Mouse (Mus musculus): Measurements from ENCODE around the gene Radil.

The Radil gene

DNA sequence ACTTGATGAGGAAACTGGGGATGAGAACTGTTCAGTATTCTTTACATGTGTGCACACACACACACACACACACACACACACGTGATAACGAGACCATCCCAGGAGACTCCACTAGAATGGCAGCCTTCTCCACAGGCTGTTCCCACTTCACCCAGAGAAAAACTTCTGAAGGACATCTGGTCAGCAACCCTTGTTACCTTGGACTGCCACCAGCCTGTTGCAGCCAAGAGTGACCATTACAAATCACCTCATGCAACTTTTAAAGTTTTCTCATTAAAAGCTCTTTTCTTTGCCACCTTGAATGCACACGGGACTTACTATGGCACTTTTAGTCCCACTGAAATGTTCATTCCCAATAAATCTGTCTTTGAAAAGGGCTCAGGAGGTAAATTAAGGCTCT is 13.6 kb downstream of the Radil start:
- DNase-seq, result no peak

DNA sequence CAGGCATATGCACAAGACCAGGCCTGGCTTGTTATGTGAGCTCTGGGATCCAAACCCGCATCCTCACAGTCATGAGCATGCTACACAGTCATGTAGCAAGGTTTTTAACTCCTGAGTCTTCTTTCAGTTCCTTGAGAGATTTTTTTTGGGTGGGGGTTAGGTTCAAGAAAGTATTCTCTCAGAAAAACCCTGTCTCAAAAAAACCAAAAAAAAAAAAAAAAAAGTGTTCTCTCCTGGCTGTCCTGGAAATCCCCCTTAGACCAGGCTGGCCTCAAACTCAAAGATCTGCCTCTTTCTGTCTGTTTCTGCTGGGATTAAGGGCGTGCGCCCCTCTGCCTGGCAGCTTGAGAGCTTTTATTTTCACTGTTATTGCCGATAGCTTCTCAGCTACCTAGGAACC is 15.5 kb downstream of the Radil start:
- no peak for DNase-seq

DNA sequence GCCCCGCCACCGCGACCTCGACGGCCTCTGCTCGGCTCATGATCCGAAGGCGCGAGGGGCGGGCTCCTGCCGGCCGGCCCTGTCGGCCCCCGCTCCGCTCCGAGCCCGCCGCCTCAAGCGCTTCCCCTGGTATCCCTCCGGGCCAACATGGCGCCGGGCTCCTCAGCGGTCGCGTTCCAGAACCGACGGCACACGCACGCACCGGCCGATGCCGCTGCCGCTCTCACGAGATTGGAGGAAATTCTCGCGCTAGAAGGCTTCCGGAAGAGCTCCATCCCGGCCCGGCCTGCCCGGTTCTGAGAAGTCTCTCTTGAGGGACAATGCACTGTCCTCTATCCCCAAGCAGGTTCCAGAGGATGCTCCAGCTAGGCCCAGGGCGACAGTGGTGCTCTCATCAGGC is 21.0 kb downstream of the Radil start, which contains the start of gene Papolb:
Papolb (minus strand) TSS at position 162 of the 400 bp plus-strand sequence.
- DNase-seq, result peak; percentile 37

- DNase-seq, result peak; percentile 90
Observed at GRCm38 (mm10) chr5:142524711-142525464, 26.0 kb downstream of the Radil start.

GRCm38 (mm10) chr5:142521195-142521866 is 29.6 kb downstream of the Radil start:
- no peak for DNase-seq

DNA sequence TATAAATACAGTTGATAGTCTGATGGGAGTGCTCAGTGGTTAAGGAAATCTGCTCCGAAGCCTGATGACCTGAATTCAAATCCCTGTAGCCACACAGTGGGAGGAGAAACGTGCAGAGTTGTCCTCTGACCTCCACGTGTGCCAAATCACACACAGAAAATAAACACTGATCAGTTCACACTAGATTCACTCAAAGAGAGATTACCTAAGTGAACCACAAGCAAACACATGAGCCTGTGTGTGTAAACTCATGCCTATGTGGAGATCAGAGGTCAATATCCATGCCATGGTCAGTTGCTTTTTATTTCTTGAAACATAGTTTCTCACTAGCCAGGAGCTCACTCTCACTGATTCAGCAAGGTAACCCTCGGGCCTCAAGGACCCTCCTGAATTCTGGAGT is 30.5 kb downstream of the Radil start:
- no peak for DNase-seq

GRCm38 (mm10) chr5:142518973-142519372 is 31.9 kb downstream of the Radil start:
- DNase-seq, result no peak

DNA sequence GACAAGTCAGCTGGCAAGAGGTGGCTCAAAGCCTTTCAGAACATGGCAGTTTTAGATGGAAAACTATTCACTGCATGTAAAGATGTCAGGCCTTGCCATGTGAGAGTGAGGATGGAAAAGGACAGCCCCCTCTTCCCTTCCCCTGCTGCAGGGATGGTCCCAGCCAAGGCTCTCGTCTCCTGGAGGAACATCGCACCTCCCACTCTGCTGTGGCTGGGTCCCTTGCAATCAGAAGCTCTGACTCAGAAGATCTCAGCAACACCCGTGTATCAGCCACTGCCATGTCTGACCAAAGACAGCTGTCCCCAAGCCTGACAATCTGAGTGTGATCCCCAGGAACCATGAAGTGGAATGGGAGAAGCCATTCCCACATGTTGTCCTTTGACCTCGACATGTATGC is 38.8 kb downstream of the Radil start:
- DNase-seq, result no peak

DNA sequence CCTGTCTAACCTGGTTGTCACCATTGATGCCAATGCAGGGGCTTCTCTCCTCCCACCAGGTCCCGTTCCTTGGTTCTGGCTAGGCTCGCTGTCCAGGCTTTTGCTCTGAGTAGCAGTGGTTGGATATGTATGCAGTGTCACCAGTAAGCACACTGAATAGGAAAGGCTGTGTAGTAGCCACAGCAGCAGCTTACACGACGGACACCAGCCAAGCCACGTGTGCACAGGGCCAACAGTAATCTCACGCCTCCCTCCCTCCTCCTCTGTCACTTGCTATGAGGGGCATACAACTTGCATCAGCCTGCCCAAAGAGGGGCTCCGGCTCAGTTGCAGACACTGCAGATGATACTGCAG is 40.9 kb downstream of the Radil start:
- DNase-seq, result no peak

DNA sequence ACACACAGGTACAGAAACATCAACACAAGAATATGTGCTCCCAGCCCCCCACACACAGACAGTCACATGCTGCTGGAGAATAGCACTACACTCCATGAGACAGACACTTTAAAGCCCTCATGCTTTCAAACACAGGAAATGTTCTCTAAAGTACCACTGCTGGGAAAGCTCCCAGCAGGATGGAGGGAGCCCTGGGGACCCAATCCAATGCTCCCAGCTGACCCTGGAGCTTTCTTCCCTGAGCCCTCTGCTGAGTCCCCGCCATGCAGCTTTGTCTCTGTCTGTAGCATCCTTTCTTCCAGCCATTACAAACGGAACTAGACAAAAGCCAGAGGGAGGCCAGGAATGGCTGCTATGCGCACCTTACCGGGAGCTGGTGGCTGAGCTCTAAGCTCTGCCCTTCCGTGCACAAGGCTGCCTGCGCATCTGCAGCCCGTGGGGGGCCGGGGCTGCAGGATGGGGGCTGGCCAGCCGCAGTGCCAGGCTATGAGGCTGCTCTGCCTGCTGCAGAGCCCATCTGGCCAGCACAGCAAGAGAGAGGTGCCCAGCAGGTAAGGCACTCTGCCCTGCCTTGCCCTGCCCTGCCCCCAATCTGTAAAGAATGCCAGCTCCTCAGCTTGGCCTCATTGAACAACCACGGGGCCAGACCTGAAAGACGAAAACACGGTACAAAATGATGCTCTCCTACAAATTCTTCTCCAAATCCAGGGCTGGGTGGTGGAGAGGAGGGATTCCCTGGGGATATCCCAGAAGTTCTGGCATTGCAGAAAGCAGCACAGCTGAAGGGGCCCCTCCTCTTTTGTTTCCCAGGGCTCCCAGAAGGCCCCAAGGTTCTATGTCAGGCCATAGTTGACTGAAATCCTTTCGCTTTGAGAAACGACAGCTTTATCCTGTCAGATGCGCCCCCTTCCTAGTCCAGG is 41.5 kb downstream of the Radil start:
- peak; percentile 38 for DNase-seq

- peak; percentile 36 for DNase-seq
Observed at GRCm38 (mm10) chr5:142505695-142506423, 45.0 kb downstream of the Radil start.

- DNase-seq, result no peak
Observed at GRCm38 (mm10) chr5:142504175-142504574, 46.7 kb downstream of the Radil start.

DNA sequence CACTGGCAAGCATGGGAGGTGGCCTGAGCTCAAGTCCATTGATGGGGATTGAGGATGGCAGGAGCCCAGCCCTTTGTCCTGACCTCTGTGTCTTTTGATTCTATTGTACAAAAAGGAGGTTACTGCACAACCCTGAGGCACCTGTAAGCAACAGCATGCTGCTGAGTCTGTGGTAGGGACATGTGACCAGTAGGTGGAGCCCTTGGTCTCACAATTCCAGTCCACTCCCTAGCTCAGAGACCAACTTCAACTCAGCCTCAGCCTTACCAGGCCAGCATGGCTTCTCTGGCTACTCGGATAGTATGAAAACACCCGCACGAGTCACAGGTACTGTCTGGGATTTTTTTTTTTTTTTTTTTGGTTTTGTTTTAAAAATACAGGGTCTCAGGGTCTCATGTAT is 48.5 kb downstream of the Radil start:
- DNase-seq, result peak; percentile 93

DNA sequence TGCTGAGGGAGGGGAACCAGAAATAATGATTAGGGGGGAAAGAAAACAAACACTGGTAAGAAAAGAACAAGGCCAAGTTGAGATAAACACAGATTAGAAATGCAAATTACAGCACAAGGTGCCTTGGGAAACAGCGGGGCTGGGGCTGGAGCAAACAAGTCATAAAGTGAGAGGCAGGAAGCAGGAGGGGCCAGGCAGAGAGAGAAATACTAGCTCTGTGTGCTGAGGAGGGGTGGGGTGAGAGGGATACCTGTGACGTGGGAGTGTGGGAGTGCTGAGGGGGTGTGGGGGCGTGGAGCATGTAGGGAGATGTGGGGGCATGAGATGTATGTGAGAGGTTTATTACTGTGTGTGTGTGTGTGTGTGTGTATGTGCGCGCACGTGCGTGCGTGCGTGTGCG is 50.0 kb downstream of the Radil start:
- DNase-seq, result no peak

GRCm38 (mm10) chr5:142498964-142499363 is 51.9 kb downstream of the Radil start:
- DNase-seq, result peak; percentile 76

DNA sequence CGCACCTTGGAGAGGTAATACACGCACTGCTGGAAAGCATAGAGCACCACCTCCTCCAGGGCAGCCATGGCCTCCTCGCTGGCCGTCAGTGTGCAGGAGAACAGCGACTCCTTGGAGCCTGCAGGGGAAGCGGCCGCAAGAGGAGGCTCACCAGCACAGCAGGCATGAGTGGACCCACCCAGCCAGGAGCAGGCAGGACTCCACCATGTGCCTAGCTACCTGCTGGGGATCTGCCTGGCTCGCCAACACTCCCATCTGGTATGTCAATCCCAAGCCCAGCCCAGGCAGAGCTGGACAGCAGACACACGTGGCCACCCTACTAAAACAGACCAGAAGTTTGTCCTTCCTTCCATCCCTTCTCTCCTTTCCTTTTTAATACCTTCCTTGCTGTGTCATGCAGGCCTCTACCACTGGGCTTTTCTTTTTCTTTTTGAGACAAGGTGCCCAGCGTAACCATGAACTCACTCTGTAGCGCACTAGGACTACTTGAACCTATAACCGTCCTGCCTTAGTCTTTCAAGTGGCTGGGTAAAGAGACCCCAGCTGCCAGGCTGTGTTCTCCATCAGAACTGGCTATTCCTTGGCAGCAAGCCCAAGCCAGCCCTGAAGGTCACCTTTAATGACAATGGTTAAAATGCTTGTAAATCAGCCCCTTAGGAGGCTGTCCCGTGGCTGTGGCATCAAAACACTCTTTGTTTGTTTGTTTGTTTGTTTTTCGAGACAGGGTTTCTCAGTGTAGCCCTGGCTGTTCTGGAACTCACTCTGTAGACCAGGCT is 55.4 kb downstream of the Radil start:
- DNase-seq, result no peak

DNA sequence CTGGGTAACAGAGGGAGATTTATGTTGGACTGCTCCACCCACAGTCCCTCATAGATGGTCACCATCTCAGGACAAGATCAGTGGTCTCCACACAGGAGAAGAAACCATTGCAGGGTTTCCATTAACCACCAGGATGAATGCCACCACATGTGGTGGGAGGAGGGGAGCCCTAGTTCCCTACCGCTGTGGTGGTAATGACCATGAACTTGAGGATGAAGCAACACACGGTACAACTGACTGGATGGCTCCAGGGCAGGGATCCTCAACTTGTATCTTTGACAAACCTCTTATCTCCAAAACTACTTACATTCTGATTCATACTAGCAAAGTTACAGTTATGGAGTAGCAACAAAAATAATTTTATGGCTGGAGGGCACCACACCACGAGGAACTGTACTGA is 57.6 kb downstream of the Radil start:
- DNase-seq, result no peak

DNA sequence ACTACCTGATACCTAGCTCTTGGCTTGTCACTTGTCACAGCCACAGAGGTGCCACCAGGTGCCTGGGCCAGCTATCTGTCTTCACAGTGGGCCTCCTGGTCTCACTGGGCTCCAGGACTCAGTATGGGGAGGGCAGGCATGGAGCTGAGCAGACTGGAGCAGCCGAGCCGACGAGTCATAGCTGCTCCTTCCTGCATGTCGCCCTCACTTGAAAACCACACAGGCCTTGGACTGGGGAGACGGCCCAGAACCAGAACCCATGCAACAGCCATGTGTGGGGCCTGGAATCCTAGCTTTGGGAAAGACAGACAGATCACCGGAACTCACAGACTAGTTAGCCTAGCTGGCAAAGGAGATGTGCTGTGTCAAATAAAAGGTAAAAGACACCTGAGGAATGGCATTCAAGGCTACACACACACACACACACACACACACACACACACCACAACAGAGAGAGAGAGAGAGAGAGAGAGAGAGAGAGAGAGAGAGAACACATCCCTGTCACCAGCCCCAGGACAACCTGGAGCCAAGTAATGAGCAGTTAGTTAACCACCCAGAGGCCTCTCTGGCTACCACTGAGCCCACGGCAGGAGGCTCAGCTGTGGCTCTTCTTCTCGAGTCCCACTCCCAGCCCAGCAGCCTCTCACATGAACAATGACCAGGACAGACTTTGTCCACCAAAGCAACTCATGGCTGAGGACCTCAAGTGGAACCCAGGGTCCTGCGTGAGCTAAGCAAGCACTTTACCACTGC is 60.8 kb downstream of the Radil start:
- no peak for DNase-seq

GRCm38 (mm10) chr5:142486654-142487053 is 64.2 kb downstream of the Radil start:
- DNase-seq, result no peak

GRCm38 (mm10) chr5:142483581-142483980 is 67.3 kb downstream of the Radil start:
- DNase-seq, result no peak

GRCm38 (mm10) chr5:142482512-142482911 is 68.4 kb downstream of the Radil start:
- DNase-seq, result no peak

All from retina, postnatal 1 day (tissue).